Mouse (Mus musculus) liver, adult (tissue): ENCODE results near the gene Usp42.

Experiments
- GATA4 ChIP-seq: IDR thresholded peaks from 2 replicates; pipeline ENCODE4 v1.6.1; 2014; ENCODE audit warnings: mild to moderate bottlenecking, low read length; ENCODE audit not compliant: insufficient replicate concordance

The Usp42 gene

GRCm38 (mm10) chr5:143704875-143705658 lies 27.0 kb downstream of the Usp42 start:
- no peak for TF ChIP-seq GATA4

- no peak for TF ChIP-seq GATA4
Measured at GRCm38 (mm10) chr5:143701074-143701473, 31.0 kb downstream of the Usp42 start.

GRCm38 (mm10) chr5:143700247-143700646 lies 31.8 kb downstream of the Usp42 start:
- no peak for TF ChIP-seq GATA4

GRCm38 (mm10) chr5:143698454-143698853 lies 33.6 kb downstream of the Usp42 start:
- no peak for TF ChIP-seq GATA4

GRCm38 (mm10) chr5:143696323-143696722 lies 35.8 kb downstream of the Usp42 start:
- no peak for TF ChIP-seq GATA4

GRCm38 (mm10) chr5:143690926-143691325 lies 41.2 kb downstream of the Usp42 start:
- TF ChIP-seq GATA4 = no peak

GRCm38 (mm10) chr5:143690392-143690791 lies 41.7 kb downstream of the Usp42 start:
- no peak for TF ChIP-seq GATA4

- TF ChIP-seq GATA4 = no peak
Measured at GRCm38 (mm10) chr5:143687589-143687988, 44.5 kb downstream of the Usp42 start.

GRCm38 (mm10) chr5:143686456-143686855 lies 45.6 kb downstream of the Usp42 start:
- no peak for TF ChIP-seq GATA4

- no peak for TF ChIP-seq GATA4
Measured at GRCm38 (mm10) chr5:143684911-143685390, 47.1 kb downstream of the Usp42 start.

GRCm38 (mm10) chr5:143683696-143684095 lies 48.4 kb downstream of the Usp42 start:
- no peak for TF ChIP-seq GATA4

GRCm38 (mm10) chr5:143679654-143680053 lies 52.4 kb downstream of the Usp42 start:
- TF ChIP-seq GATA4 = no peak

GRCm38 (mm10) chr5:143678634-143679271 lies 53.3 kb downstream of the Usp42 start:
- TF ChIP-seq GATA4 = no peak

GRCm38 (mm10) chr5:143677363-143677762 lies 54.7 kb downstream of the Usp42 start:
- no peak for TF ChIP-seq GATA4

- no peak; the same call in 1 of the 2 replicates for TF ChIP-seq GATA4
Measured at GRCm38 (mm10) chr5:143676218-143676985, 55.7 kb downstream of the Usp42 start.

- no peak for TF ChIP-seq GATA4
Measured at GRCm38 (mm10) chr5:143674576-143674975, 57.5 kb downstream of the Usp42 start.
